Mouse (Mus musculus) thymus, postnatal 14 days (tissue): ENCODE measurements around the gene Prss50.

Experiments used
- DNase-seq: peaks from one replicate; pipeline ENCODE4 v3.0.0; 2021

The Prss50 gene

DNA sequence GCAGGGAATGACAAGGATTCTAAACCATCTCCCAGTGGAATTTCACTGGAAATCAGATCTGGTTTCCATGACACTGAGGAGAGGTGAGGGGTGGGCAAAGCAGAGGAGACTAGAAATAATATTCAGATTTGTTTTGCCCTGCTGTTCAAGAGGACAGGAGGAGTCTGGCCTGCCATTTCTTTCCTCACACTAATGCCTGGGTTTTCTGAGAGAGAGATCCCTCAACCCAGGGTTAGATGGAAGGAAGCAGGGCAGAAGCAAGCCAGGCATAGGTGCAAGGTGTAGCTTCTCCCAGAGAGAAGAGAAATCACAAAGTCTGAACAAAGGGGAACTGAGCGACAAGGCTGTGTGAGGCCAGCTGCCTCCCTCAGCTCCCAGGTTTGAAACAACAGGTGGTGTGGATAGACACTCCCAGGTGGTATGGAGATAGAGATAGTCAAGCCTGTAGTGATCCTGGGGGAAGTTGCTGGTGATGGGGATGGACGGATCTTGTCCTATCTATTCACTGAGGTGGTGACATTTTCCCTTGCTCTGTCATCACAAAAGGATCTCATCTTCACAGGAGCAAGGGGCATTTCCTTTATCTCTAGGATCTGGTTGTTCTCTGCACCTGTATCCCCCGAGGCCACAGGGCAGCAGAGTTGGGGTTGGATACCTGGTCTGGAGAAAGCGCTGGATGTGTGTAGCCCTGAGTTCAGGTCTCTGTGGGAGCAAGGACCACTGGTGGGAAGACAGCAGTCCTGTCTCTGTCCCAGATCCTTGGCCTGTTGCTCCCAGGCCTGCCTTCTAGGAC, 50.3 kb downstream of the Prss50 start:
- no peak for DNase-seq

GRCm38 (mm10) chr9:110908631-110909016, 50.9 kb downstream of the Prss50 start:
- DNase-seq: no peak

DNA sequence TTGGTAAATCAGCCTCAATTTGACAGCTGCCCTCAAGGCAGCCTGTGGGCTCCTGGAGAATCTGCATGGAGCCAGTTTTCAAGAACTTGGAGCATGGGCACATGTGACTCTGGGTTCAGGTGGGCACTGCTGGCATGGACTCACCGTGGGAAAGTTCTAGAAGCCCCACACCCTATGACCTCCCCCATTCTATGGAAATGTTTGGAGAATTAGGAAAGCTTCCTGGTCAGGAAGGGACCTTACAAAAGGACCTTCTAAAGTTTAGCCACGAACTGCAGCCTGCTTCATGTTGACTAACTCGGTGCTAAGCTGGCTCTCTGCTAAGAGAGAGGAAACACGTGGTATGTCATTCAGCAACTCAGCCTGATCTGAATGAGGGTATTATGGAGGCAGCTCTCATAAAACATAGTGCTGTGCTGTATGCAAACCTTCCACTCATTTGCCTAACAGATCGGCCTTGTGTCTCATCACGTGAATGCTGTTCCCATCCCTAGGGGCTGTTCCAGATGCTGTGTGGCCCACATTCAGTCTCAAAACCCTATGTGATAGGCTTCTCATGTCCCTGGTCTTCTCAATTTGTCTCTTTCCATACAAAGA, 51.7 kb downstream of the Prss50 start:
- DNase-seq: peak; percentile 58
